Mouse (Mus musculus): ENCODE measurements around the gene Pla1a. TPM values are rescaled to one million over a fixed set of nuclear protein-coding genes. Genes with fewer than 3 reads are reported as not detected.
A peak's percentile ranks its signal among the peaks of the same experiment; 100 is the strongest.

Pla1a gene
- polyA plus RNA-seq, 1 experiment from 2014 or later: 0.11 TPM

GRCm38 (mm10) chr16:38399531-38400231, 33.3 kb downstream of the Pla1a start:
- H3K4me2 ChIP-seq (replicated peaks; ENCODE audit: low read depth): peak overlapping the region; percentile 53
- ATAC-seq (ENCODE audit: low FRiP score, low TSS enrichment) (peak; percentile 84), DNase-seq (ENCODE audit: low spot score) (peak; percentile 52)
- H3K27me3 ChIP-seq (ENCODE audit: control insufficient read depth, insufficient read depth, low read length): no peaks in the 10 kb centered on the region
- H3K36me3 ChIP-seq (ENCODE audit: control insufficient read depth, insufficient read depth, low read length): no peaks in the 10 kb centered on the region
- H3K27ac ChIP-seq (replicated peaks): no peak overlapping the region
- TF ChIP-seq EP300 (optimal IDR thresholded peaks at IDR 0.05) (no peak), CTCF (IDR thresholded peaks at IDR 0.05; ENCODE audit: low read depth) (no peak)
- WGBS: 15% methylated on average over 17 of the region's 17 CpGs
- H3K9me3 ChIP-seq (ENCODE audit: control insufficient read depth, low read length): no peaks in the 10 kb centered on the region
- peak overlapping the region; percentile 41 for H3K9ac ChIP-seq (ENCODE audit: low read length)
- H3K4me1 ChIP-seq (replicated peaks; ENCODE audit: control insufficient read depth, insufficient read depth): no peaks in the 10 kb centered on the region; the same call in 1 of the 2 replicates
- H3K4me3 ChIP-seq (ENCODE audit: low read depth, low read length): peak overlapping the region; percentile 8; the same call in 1 of the 2 replicates

GRCm38 (mm10) chr16:38399076-38399475, 33.9 kb downstream of the Pla1a start:
- no peak overlapping the region for H3K27ac ChIP-seq (replicated peaks)
- H3K9ac ChIP-seq (ENCODE audit: low read length): no peak overlapping the region
- 78% methylated on average over 3 of the region's 3 CpGs for WGBS
- no peak overlapping the region for H3K4me3 ChIP-seq (ENCODE audit: low read depth, low read length)
- H3K36me3 ChIP-seq (ENCODE audit: control insufficient read depth, insufficient read depth, low read length): no peaks in the 10 kb centered on the region
- no peaks in the 10 kb centered on the region for H3K9me3 ChIP-seq (ENCODE audit: control insufficient read depth, low read length)
- TF ChIP-seq CTCF (IDR thresholded peaks at IDR 0.05; ENCODE audit: low read depth): no peak
- no peak for TF ChIP-seq EP300 (optimal IDR thresholded peaks at IDR 0.05)
- H3K4me2 ChIP-seq (replicated peaks; ENCODE audit: low read depth): no peak overlapping the region
- no peaks in the 10 kb centered on the region for H3K27me3 ChIP-seq (ENCODE audit: control insufficient read depth, insufficient read depth, low read length)
- H3K4me1 ChIP-seq (replicated peaks; ENCODE audit: control insufficient read depth, insufficient read depth): no peaks in the 10 kb centered on the region; the same call in 1 of the 2 replicates
- no peak for DNase-seq (ENCODE audit: low spot score)
- 0 out of 2 replicates have a peak, but pooled peaks have one; percentile 5 for ATAC-seq (ENCODE audit: low FRiP score, low TSS enrichment)

- no peak overlapping the region for H3K4me2 ChIP-seq (replicated peaks; ENCODE audit: low read depth)
- H3K4me1 ChIP-seq (replicated peaks; ENCODE audit: control insufficient read depth, insufficient read depth): no peaks in the 10 kb centered on the region; the same call in 1 of the 2 replicates
- H3K27me3 ChIP-seq (ENCODE audit: control insufficient read depth, insufficient read depth, low read length): no peaks in the 10 kb centered on the region
- ATAC-seq (ENCODE audit: low FRiP score, low TSS enrichment) (no peak), DNase-seq (ENCODE audit: low spot score) (no peak)
- no peaks in the 10 kb centered on the region for H3K9me3 ChIP-seq (ENCODE audit: control insufficient read depth, low read length)
- H3K36me3 ChIP-seq (ENCODE audit: control insufficient read depth, insufficient read depth, low read length): no peaks in the 10 kb centered on the region
- TF ChIP-seq EP300 (optimal IDR thresholded peaks at IDR 0.05): no peak
- no peak for TF ChIP-seq CTCF (IDR thresholded peaks at IDR 0.05; ENCODE audit: low read depth)
- 88% methylated on average over 6 of the region's 6 CpGs for WGBS
- no peak overlapping the region for H3K4me3 ChIP-seq (ENCODE audit: low read depth, low read length)
- H3K9ac ChIP-seq (ENCODE audit: low read length): no peak overlapping the region
- H3K27ac ChIP-seq (replicated peaks): no peak overlapping the region
Measured at GRCm38 (mm10) chr16:38398266-38398665, 34.7 kb downstream of the Pla1a start.

GRCm38 (mm10) chr16:38396155-38396554, 36.8 kb downstream of the Pla1a start:
- Histone ChIP-seq H3K4me1 (replicated peaks; ENCODE audit: control insufficient read depth, insufficient read depth) (no peaks in the 10 kb centered on the region; the same call in 1 of the 2 replicates), H3K36me3 (ENCODE audit: control insufficient read depth, insufficient read depth, low read length) (no peaks in the 10 kb centered on the region), H3K9me3 (ENCODE audit: control insufficient read depth, low read length) (no peaks in the 10 kb centered on the region), H3K9ac (ENCODE audit: low read length) (no peak overlapping the region), H3K27ac (replicated peaks) (no peak overlapping the region), H3K4me2 (replicated peaks; ENCODE audit: low read depth) (no peak overlapping the region), H3K4me3 (ENCODE audit: low read depth, low read length) (no peak overlapping the region), H3K27me3 (ENCODE audit: control insufficient read depth, insufficient read depth, low read length) (no peaks in the 10 kb centered on the region)
- ATAC-seq (ENCODE audit: low FRiP score, low TSS enrichment) (peak; percentile 43; the same call in 1 of the 2 replicates), DNase-seq (ENCODE audit: low spot score) (peak; percentile 49)
- WGBS: 32% methylated on average over 13 of the region's 13 CpGs
- TF ChIP-seq EP300 (optimal IDR thresholded peaks at IDR 0.05) (no peak), CTCF (IDR thresholded peaks at IDR 0.05; ENCODE audit: low read depth) (no peak)

- no peak for TF ChIP-seq EP300 (optimal IDR thresholded peaks at IDR 0.05)
- no peak for TF ChIP-seq CTCF (IDR thresholded peaks at IDR 0.05; ENCODE audit: low read depth)
- Histone ChIP-seq H3K9ac (ENCODE audit: low read length) (no peak overlapping the region), H3K4me1 (replicated peaks; ENCODE audit: control insufficient read depth, insufficient read depth) (no peaks in the 10 kb centered on the region; the same call in 1 of the 2 replicates), H3K4me2 (replicated peaks; ENCODE audit: low read depth) (no peak overlapping the region), H3K4me3 (ENCODE audit: low read depth, low read length) (no peak overlapping the region), H3K27ac (replicated peaks) (no peak overlapping the region), H3K36me3 (ENCODE audit: control insufficient read depth, insufficient read depth, low read length) (no peaks in the 10 kb centered on the region), H3K9me3 (ENCODE audit: control insufficient read depth, low read length) (no peaks in the 10 kb centered on the region), H3K27me3 (ENCODE audit: control insufficient read depth, insufficient read depth, low read length) (no peaks in the 10 kb centered on the region)
- WGBS: 66% methylated on average over 6 of the region's 6 CpGs
- DNase-seq (ENCODE audit: low spot score): no peak
- no peak for ATAC-seq (ENCODE audit: low FRiP score, low TSS enrichment)
Measured at GRCm38 (mm10) chr16:38395060-38395730, 37.8 kb downstream of the Pla1a start.

GRCm38 (mm10) chr16:38394191-38394618, 38.7 kb downstream of the Pla1a start:
- no peaks in the 10 kb centered on the region for H3K27me3 ChIP-seq (ENCODE audit: control insufficient read depth, insufficient read depth, low read length)
- TF ChIP-seq EP300 (optimal IDR thresholded peaks at IDR 0.05): no peak
- no peak for TF ChIP-seq CTCF (IDR thresholded peaks at IDR 0.05; ENCODE audit: low read depth)
- H3K9ac ChIP-seq (ENCODE audit: low read length): no peak overlapping the region
- ATAC-seq (ENCODE audit: low FRiP score, low TSS enrichment) (no peak), DNase-seq (ENCODE audit: low spot score) (no peak)
- H3K36me3 ChIP-seq (ENCODE audit: control insufficient read depth, insufficient read depth, low read length): no peaks in the 10 kb centered on the region
- WGBS: 85% methylated on average over 8 of the region's 8 CpGs
- no peak overlapping the region for H3K4me2 ChIP-seq (replicated peaks; ENCODE audit: low read depth)
- no peaks in the 10 kb centered on the region for H3K9me3 ChIP-seq (ENCODE audit: control insufficient read depth, low read length)
- H3K4me1 ChIP-seq (replicated peaks; ENCODE audit: control insufficient read depth, insufficient read depth): no peaks in the 10 kb centered on the region
- H3K4me3 ChIP-seq (ENCODE audit: low read depth, low read length): no peak overlapping the region
- no peak overlapping the region for H3K27ac ChIP-seq (replicated peaks)
